Mouse (Mus musculus) mouse embryonic stem cell (cell line): ENCODE data around the gene Hist1h2ap.
"Not testable (repeated sequence)": the region's sequence is repeated elsewhere in the genome, so short reads cannot be mapped to it uniquely, and the experiment has no call there.

Experiments used
- in situ Hi-C, 2 experiments: fragments of 300-500 bp; cut with MboI; formaldehyde crosslinking; loops; 1 replicate in 1 of 2; 3 replicates in 1 of 2; pipeline ENCODE4 v1.14.3; 2019 to 2020; ENCODE audit warnings: low sequenced_read_pairs in 2 of 2, low pct_unique_long_range_greater_than_20kb in 1 of 2, mixed read lengths in 1 of 2; ENCODE audit not compliant: unreplicated experiment in 1 of 2

Gene Hist1h2ap

DNA sequence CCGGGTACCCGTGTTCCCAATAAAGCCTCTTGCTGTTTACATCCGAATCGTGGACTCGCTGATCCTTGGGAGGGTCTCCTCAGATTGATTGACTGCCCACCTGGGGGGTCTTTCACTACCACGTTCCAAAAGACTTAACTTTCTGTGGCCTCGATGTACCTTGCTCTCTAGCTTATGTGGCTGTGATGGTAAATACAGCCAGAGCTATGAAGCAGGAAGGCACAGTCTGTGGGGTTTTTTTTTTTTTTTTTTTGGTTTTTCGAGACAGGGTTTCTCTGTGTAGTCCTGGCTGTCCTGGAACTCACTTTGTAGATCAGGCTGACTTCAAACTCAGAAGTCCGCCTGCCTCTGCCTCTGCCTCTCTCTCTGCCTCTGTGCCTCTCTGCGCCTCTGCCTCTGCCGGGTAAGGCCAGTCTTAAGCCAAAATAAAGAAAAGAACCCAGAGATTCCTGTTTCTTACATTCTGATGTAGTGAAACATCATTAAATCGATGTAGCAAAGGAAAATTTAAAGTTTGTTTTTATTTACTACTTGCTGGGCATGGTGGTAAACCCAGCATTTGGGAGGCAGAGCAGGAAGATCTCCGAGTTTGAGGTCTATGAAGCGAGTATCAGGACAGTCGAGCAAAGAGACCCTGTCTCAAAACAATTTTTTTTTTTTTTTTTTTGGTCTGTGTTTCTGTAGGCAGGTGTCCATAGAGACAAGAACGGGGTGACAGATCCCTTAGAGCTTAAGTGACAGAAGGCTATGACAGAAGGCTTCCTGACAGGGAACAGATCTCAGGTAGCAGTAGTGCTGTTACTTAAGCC lies 13.0 kb downstream of the Hist1h2ap start:
- in situ Hi-C loops, result not testable (repeated sequence)

DNA sequence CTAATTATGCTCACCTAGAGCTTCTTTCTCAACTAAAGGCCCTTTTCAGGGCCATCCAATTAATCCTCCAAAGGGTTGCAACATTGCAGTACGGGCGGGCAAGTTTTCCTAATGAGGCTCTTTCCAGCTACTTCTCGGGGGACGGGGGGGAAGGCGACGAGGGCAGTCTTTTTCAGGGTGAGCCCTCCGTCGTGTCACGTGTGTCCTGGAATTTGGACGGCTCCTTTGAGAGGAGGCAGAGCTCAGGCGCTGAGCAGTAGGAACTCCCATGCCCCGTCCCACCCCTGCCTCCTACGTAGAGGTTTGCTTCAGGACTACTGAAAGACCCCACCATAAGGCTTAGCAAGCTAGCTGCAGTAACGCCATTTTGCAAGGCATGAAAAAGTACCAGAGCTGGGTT lies 21.2 kb downstream of the Hist1h2ap start:
- in situ Hi-C loops, result not testable (repeated sequence)

GRCm38 (mm10) chr13:21811539-21811938 lies 21.8 kb downstream of the Hist1h2ap start, which contains the start of gene Hist1h4m:
Gene Hist1h4m (plus strand): TSS chr13:21811746.
- in situ Hi-C loops, result not testable (repeated sequence)

DNA sequence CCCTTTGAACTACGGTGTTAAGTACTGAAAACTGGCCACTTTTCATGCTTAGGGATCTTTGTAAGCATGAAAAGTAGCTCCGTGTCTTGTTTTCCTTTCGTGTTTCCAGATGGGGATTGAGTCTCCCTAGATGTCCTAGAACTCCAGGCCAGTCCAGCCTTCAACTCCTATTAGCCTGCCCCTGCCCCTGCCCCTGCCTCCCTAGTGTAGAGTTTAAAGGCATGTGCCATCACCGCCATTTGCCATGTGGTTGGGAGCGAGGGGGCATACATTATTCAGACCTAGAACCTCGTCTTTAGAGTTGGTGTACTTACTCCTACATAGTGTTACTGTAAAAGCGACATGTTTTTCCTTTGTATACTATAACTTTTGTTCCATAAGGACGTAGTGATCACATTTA lies 22.2 kb downstream of the Hist1h2ap start:
- in situ Hi-C loops, result not testable (repeated sequence)

GRCm38 (mm10) chr13:21810073-21810472 lies 23.2 kb downstream of the Hist1h2ap start, which contains the start of the genes Hist1h2bq and Hist1h2ao:
Gene Hist1h2bq (minus strand): TSS chr13:21810197.
Gene Hist1h2ao (plus strand): TSS chr13:21810465.
- in situ Hi-C loops, result not testable (repeated sequence)

DNA sequence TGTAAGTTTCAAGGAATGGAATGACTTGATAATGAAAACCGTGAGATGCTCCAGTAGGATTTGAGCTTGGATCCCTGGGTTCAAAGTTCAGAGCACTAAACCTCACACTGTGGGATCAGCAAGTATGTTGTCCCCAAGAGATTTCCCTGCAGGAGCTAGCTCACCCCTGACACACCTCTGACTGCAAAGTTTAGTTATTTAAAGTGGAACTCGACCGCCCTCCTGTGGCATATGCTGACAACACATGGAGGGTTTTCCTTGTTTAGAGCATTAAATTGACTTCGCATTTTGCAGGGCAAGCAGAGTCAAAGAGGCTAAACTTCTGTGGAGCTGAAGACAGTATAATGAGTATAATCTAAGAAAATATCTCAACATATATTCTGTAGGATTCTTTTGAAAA lies 30.2 kb downstream of the Hist1h2ap start:
- in situ Hi-C loops, result not testable (repeated sequence)

DNA sequence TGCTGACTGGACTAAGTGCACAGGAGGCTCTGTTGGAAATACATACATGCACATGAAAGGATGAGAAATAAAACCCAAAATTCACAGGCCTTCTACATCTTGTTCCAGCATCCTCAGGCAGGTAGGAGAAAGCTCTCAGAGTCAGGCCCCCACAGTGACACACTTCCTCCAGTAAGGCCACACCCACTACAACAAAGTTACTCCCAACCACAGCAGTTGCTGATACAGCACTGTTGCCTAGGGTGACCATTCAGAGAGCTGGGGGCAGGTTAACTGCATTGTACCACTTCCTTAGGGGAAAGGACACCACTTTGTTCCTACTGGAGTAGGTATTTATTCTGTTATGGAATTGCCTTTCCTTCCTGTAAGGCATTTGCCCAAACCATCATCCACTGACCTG lies 36.1 kb downstream of the Hist1h2ap start:
- in situ Hi-C loops, result not testable (repeated sequence)

DNA sequence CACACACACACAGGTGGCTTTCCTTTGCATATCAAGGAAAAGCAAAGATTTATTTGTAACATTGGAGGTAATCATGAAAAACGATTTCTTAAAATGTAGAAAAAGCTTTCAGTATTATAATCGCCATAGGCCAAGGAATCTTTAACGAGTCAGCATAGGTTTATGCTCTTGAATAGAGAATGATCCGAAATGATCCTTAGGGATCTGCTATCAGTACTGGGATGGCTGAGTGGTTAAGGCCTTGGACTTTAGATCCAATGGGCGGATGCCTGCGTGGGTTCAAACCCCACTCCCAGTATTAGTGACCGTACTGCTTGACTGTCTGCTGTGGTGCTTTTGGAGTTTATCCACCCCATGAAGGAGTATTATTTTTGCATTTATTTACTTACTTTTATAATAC lies 37.7 kb downstream of the Hist1h2ap start:
- in situ Hi-C loops, result no loop called here

DNA sequence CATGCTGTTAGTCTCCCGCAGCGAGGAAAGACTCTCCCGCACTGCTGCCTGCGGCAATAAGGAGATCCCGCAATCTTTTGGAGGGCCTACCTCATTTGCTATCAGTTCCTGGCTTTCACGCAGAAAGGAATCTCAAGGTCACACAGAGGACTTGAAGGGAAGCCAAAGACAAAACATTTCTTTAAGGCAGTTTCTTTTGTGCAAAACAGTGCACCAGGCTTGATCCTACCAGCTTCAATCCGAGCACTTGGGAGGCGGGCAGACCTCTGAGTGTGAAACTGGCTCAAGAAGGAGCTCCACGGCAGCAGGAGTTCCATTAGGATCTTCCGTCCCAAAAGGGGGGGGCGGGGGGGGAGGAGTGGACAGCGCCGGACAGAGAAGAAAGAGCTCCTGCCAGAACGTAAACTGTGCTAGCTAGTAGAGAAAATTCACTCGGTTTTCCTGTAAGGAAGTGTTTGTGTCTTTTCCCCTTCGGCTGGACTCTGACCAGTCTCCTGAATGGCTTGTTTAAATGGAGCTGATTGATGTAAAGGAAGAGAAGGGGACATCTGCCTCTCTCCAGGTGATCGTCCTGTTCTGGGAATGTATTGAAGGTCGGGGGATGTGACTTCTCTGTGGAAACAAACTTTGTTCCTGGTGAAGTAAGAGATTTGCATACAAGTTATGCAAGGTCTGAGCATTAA lies 42.6 kb downstream of the Hist1h2ap start:
- in situ Hi-C loops, result no loop called here

DNA sequence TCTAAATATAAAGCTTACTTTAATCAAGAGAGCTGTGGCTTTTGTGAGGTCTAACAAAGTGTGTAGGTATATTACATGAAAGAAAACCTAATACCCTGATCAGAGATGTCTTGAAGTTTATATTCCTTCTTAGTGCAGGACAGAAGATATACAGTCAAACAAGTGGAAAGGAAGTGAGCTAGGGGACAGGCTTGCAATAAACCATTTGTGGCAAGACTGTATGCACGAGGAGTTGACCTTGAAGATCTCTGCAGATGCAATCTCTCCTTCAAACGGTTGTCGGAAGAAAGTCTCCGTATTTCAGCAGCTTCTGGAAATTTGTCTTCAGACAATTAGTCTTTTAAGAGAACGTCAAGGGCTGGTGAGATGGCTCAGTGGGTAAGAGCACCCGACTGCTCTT lies 43.4 kb downstream of the Hist1h2ap start:
- in situ Hi-C loops, result no loop called here

DNA sequence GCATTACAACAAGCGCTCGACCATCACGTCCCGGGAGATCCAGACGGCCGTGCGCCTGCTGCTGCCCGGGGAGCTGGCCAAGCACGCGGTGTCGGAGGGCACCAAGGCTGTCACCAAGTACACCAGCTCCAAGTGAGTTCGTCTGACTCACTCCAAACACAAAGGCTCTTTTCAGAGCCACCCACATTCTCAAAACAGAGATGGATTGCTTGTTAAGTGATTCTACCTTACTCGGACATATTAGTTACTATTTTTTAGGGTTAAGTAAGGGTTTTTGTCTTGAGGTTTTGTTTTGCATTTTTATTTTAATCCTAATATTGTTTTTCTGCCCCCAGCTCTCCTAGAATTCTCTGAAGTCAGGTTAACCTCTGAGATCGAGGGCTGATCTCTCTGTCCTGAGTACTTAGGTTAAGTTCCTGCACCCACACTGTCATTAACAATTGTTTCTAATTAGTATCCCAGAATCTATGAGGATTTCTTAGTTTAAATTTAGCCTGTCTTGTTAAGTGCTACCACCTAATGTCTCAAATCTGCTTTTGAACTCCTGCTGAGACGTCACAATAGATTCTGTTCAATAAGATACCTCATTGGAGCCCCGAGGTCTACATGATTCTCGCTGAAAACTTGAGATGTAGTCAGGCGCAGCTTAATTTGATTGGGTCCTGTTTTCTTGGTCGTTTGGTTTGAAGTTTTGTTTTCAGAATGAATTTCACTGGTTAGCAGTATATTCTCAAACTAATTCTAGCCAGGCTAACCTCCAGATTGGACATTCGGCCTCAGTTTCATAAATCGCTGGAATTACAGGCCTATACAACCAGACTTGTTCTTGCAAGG lies 45.3 kb downstream of the Hist1h2ap start:
- in situ Hi-C loops, result no loop called here

DNA sequence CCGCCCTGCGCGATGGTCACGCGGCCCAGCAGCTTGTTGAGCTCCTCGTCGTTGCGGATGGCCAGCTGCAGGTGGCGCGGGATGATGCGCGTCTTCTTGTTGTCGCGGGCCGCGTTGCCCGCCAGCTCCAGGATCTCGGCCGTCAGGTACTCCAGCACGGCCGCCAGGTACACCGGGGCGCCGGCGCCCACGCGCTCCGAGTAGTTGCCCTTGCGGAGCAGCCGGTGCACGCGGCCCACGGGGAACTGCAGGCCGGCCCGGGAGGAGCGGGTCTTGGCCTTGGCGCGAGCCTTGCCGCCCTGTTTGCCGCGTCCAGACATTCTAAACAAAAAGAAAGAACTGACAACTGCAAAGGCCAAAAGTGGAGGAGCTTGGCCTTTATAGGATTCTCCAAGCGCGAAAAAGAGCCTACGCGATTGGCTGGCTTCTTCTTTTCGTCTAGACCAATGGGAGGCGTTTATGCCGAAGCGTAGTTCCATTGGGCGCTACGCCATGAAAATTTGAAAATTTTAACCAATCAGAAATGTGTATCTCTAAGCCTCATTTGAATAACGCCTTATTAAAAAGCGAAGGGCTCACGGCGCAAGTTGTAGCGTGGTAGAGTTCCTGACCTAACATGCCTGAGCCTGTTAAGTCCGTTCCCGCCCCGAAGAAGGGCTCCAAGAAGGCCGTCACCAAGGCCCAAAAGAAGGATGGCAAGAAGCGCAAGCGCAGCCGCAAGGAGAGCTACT lies 46.2 kb downstream of the Hist1h2ap start, which contains the start of the genes Hist1h2an and Hist1h2bp:
TSS of gene Hist1h2an (minus strand) at position 320 of the 731 bp plus-strand sequence.
TSS of gene Hist1h2bp (plus strand) at position 563 of the 731 bp plus-strand sequence.
- in situ Hi-C loops, result not testable (repeated sequence)

DNA sequence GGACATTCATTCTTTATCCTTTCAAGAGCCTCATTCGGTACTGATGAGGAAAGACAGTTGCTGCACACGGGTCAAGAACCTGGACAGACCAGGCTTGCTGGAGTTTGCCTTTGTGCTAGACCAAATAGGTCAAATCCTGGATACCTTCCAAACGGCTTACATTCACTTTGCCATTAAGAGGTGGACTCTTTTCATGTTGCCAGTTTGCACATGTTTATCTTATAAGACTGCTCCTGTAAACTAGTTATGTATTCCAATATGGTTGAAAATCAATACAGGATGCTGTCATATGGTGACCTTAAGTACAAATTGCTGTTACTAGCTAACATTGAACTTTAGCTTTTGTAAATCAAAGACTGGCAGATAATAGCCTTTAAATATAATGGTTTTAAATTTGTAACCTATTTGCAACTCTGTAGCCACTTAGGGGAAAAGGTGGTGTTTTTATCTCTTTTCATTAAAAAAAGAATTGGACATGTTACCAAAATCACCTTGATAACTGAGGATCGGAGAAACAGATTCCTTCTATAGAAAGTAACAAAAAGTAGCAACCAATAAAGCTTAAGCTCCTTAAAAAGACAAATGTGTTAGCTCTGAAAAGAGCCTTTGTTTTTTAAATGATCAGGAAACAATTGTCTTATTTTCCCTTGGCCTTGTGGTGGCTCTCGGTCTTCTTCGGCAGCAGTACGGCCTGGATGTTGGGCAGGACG lies 47.0 kb downstream of the Hist1h2ap start:
- in situ Hi-C loops, result no loop called here

DNA sequence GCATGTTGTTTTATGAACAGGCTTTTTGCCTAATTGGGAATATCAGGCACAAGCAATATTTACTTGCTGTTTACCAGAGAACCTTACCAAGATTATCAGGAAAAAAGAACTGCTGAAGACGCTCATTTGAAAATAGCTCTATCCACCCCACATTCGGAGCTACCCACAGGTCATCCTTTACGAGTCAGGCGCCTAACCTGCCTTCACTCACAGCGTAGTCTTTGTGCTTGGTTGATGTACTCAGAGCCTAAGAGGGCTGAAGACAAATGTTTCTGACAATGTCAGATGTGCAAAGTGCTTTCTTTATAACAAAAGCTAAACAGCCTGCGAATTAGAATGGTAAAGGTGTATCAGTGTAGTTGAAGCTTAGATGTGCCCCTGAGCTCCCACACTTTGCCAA lies 49.0 kb downstream of the Hist1h2ap start:
- in situ Hi-C loops, result no loop called here

- in situ Hi-C loops, result no loop called here
These were observed 49.6 kb downstream of the Hist1h2ap start for GRCm38 (mm10) chr13:21783734-21784161.

- in situ Hi-C loops, result no loop called here
These were observed 50.1 kb downstream of the Hist1h2ap start, which contains the start of gene Hist1h3i for GRCm38 (mm10) chr13:21783255-21783617. Gene Hist1h3i (minus strand): TSS chr13:21783370.
